13 mouse cellular contexts compared by ENCODE assay signal in genomic region chr11:96685381-96685780, GRCm38 (mm10).
DNase-seq lines count a peak whose midpoint lies in the region; ATAC-seq and TF ChIP-seq lines count a peak whose summit lies in the region.
"Had no signal": no experiment of that assay in that cellular context is flagged by ENCODE, and none has a peak within 500 bp of the region (broad histone marks: within the 10 kb centered on the region; RNA-seq: fewer than 3 reads in every experiment).

No protein-coding gene starts in this region.

- H3K9me3 ChIP-seq in liver, embryonic 11.5 days (ENCODE audit: control insufficient read depth, low read length): no peaks in the 10 kb centered on the region
- no peaks in the 10 kb centered on the region for H3K9me3 ChIP-seq in E14TG2a.4 (ENCODE audit: low read length)
- H3K9me3 ChIP-seq: forebrain, embryonic 10.5 days; liver, embryonic 15.5 days had no signal

- H3K9ac ChIP-seq in liver, adult 2 months (ENCODE audit: low read depth, low read length): no peak overlapping the region
- H3K9ac ChIP-seq in liver, embryonic 11.5 days (ENCODE audit: low read depth, low read length): no peak overlapping the region
- H3K9ac ChIP-seq: kidney, embryonic 15.5 days; liver, embryonic 15.5 days had no signal

- H3K79me2 ChIP-seq in liver, adult 2 months (ENCODE audit: control insufficient read depth, insufficient read depth, low read length): no peaks in the 10 kb centered on the region

- no peak overlapping the region for H3K4me2 ChIP-seq in liver, embryonic 11.5 days
- H3K4me2 ChIP-seq: liver, embryonic 15.5 days had no signal

- TF ChIP-seq CTCF in liver, adult 2 months (IDR thresholded peaks at IDR 0.05; ENCODE audit: low read depth, low read length): peak; percentile 40; the same call in 1 of the 2 replicates
- peak; percentile 90 for TF ChIP-seq CTCF in E14TG2a.4 (conservative IDR thresholded peaks at IDR 0.05; ENCODE audit: low read length)

- H3K4me3 ChIP-seq in liver, adult 2 months (ENCODE audit: insufficient read depth, low read depth, low read length): no peak overlapping the region
- no peak overlapping the region for H3K4me3 ChIP-seq in liver, embryonic 11.5 days (ENCODE audit: low read depth, low read length)
- no peak overlapping the region for H3K4me3 ChIP-seq in E14TG2a.4 (replicated peaks; ENCODE audit: low read length)
- H3K4me3 ChIP-seq: forebrain, embryonic 10.5 days; kidney, embryonic 15.5 days; liver, embryonic 15.5 days had no signal

- no peaks in the 10 kb centered on the region for H3K36me3 ChIP-seq in liver, adult 2 months (ENCODE audit: control insufficient read depth, insufficient read depth, low read length)
- H3K36me3 ChIP-seq in liver, embryonic 11.5 days (ENCODE audit: control insufficient read depth, insufficient read depth, low read length): no peaks in the 10 kb centered on the region
- peaks cover 15% of the 10 kb centered on the region; the same call in 1 of the 2 replicates for H3K36me3 ChIP-seq in E14TG2a.4 (ENCODE audit: insufficient read depth, low read length)
- H3K36me3 ChIP-seq: forebrain, embryonic 10.5 days; kidney, embryonic 15.5 days; liver, embryonic 15.5 days had no signal

- no peaks in the 10 kb centered on the region for H3K4me1 ChIP-seq in liver, adult 2 months (ENCODE audit: control insufficient read depth, insufficient read depth, low read length)
- H3K4me1 ChIP-seq in liver, embryonic 11.5 days (replicated peaks; ENCODE audit: control insufficient read depth, insufficient read depth, low read length): no peaks in the 10 kb centered on the region
- peaks cover 8% of the 10 kb centered on the region; the same call in 1 of the 2 replicates for H3K4me1 ChIP-seq in E14TG2a.4 (replicated peaks; ENCODE audit: low read depth, low read length)
- H3K4me1 ChIP-seq: forebrain, embryonic 10.5 days; liver, embryonic 15.5 days had no signal

- 93% methylated on average over 2 of the region's 2 CpGs for WGBS in liver, adult 2 months
- WGBS in liver, embryonic 11.5 days: 81% methylated on average over 2 of the region's 2 CpGs

- DNase-seq in CD4-positive, CD25-positive, alpha-beta regulatory T cell, adult 2 months (ENCODE audit: low read depth, low spot score): peak; percentile 59
- no peak for DNase-seq in liver, adult 2 months (ENCODE audit: extremely low read depth, low read depth, low spot score)
- DNase-seq in liver, embryonic 11.5 days (ENCODE audit: low spot score): no peak
- peak; percentile 9 for DNase-seq in c-Kit-negative CD71-positive TER-119-positive erythroid progenitor cells, embryonic 14.5 days (ENCODE audit: low read depth, low spot score)
- DNase-seq in gastrocnemius, adult 8-10 months (ENCODE audit: low spot score in 2 of 2): no peak
- DNase-seq: embryo, embryonic 11 days; retina, postnatal 1 day had no signal

- no peaks in the 10 kb centered on the region for H3K27me3 ChIP-seq in liver, adult 2 months (ENCODE audit: control insufficient read depth, insufficient read depth, low read length)
- H3K27me3 ChIP-seq in liver, embryonic 11.5 days (replicated peaks; ENCODE audit: control insufficient read depth, insufficient read depth, low read length): no peaks in the 10 kb centered on the region
- no peaks in the 10 kb centered on the region for H3K27me3 ChIP-seq in E14TG2a.4 (ENCODE audit: insufficient read depth, low read length)
- H3K27me3 ChIP-seq: liver, embryonic 15.5 days had no signal

- no peak for TF ChIP-seq POLR2A in liver, adult 2 months (IDR thresholded peaks at IDR 0.05; ENCODE audit: extremely low read depth, insufficient read depth, low read length)

- ATAC-seq in CD4-positive, CD25-positive, alpha-beta regulatory T cell, adult 4 months: no peak
- ATAC-seq in liver, embryonic 11.5 days (replicated peaks; ENCODE audit: low FRiP score): no peak
- ATAC-seq in erythroblast, adult 5-6 weeks (replicated peaks; ENCODE audit: low FRiP score, poor library complexity, severe bottlenecking): no peak

- no peak overlapping the region for H3K27ac ChIP-seq in liver, adult 2 months (replicated peaks; ENCODE audit: insufficient read depth, low read depth, low read length)
- no peak overlapping the region for H3K27ac ChIP-seq in liver, embryonic 11.5 days (ENCODE audit: low read depth, low read length)
- H3K27ac ChIP-seq: forebrain, embryonic 10.5 days; liver, embryonic 15.5 days had no signal

Comparison
In these comparisons a context has a peak if more than half of its experiments do, and no peak if none do; other contexts are left out.
1. DNase-seq: peak in CD4-positive, CD25-positive, alpha-beta regulatory T cell, adult 2 months (single experiment) and c-Kit-negative CD71-positive TER-119-positive erythroid progenitor cells, embryonic 14.5 days (single experiment); none in liver, adult 2 months (single experiment), liver, embryonic 11.5 days (single experiment) and gastrocnemius, adult 8-10 months (0 of 2).